Mouse (Mus musculus): ENCODE data around the gene Olfr704.
"Not testable (repeated sequence)": the region's sequence is repeated elsewhere in the genome, so short reads cannot be mapped to it uniquely, and the experiment has no call there.

Gene Olfr704

DNA sequence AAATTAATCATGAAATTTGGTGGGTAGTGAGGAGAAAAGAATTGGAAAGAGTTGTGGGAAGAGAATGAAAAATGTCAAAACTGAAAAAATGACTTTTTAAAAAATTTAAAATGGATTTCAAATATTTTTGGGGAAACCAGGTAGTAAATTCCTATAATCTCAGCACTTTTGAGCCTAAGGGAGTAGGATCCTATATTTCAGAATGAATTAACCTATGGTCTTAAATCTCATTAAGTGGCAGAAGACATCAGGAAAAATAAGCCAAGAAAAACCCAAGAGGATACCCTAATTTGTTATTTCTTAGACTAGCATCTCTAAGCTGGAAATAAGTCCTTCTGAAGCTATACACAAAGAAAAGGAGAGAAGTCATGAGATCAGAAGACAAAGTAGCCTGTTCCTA lies at the start of gene Olfr704:
Gene Olfr704, plus strand, starts transcription at position 301 of the 400 bp plus-strand sequence.
- in situ Hi-C loops (cut with MseI, MboI) = no loop called here

DNA sequence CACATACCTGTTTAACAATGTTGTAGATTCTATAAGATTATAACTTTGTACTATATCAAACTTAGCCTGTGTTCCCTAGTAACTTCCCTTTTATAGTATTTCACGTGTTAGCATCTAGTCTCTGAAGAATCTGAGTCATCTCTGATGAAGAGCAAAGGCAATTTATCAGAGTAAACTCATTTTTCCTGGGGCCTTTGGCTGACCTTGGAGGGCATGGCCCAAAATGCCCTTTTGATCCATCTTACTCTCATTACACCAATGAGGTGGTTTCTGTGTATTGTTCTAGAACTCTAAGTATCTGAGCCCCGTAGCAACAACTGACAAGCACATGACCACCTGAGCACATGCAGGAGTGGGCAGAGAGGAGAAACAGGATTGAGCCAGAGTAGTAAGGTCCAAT lies 49.2 kb upstream of the Olfr704 start, which contains the start of gene Olfr701:
Gene Olfr701, plus strand, starts transcription at position 301 of the 400 bp plus-strand sequence.
- in situ Hi-C loops (cut with MseI, MboI) = no loop called here

DNA sequence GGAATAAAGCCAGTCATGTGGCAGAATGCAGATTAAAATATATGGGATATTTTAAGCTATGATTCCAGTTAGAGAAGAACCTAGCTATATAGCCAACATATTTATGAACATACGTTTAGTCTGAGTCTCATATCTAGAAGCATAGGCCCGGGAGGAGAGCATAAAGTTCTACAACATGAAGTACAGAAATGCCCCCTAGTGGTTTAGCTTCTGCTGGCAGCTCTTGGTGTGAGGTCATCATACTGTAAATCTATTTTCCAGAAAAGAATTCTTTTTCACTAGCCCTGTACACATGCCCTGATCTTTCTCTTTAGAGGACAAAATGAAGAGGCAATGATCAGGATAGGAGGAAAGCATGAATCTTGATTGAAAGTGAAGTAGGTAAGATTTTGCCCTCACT lies 47.2 kb upstream of the Olfr704 start:
- in situ Hi-C loops (cut with MseI, MboI) = no loop called here

DNA sequence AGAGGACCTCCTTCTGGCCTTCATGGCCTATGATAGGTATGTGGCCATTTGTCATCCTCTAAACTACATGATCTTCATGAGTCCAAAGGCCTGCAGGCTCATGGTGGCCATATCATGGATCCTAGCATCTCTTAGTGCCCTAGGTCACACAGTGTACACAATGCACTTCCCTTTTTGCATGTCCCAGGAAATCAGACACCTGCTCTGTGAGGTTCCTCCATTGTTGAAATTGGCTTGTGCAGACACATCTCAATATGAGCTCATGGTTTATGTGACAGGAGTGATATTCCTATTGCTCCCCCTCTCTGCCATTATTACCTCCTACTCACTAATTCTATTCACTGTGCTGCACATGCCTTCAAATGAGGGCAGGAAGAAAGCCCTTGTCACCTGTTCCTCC lies 44.6 kb upstream of the Olfr704 start:
- in situ Hi-C loops (cut with MseI, MboI) = no loop called here

DNA sequence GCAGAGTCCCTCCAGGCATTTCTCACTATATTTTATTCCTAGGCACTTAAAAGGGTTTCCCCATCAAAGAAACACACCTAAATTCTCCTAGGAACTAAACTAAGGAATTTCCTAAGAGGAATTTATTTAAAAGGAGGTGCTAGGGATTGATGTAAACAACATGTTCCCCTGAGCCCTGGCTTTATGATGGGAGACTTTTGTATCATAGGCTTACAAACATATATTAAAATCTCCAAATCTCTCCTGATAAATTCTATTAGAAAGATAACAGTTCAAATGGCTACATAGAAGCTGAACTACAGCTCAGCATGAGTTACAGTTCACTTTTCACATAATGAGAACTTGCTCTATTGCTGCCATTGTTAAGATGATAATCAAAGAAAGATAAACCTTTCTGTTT lies 29.2 kb upstream of the Olfr704 start, which contains the start of gene Olfr702:
Gene Olfr702, minus strand, starts transcription at position 101 of the 400 bp plus-strand sequence.
- in situ Hi-C loops (cut with MseI, MboI) = no loop called here

DNA sequence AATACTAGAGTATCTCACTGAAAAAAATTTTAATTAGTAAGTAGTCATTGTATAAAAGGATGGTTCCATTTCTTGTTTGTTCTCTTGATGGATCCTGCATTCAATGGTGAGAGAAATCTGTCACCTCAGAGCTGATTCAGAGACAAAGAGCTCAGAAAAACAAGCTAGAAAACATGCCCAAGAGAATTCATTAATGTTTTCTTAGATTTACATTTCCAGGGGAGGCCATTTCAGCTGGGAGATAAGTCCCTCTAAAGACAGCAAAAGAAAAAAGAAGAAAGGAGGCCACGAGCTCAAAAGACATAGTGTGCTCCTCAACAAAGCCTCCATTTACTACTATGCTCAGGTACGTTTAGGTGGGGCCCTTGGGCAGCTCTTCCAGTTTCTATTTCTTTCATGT lies 19.9 kb upstream of the Olfr704 start, which contains the start of gene Olfr703:
Gene Olfr703, plus strand, starts transcription at position 301 of the 400 bp plus-strand sequence.
- in situ Hi-C loops (cut with MseI, MboI) = no loop called here

DNA sequence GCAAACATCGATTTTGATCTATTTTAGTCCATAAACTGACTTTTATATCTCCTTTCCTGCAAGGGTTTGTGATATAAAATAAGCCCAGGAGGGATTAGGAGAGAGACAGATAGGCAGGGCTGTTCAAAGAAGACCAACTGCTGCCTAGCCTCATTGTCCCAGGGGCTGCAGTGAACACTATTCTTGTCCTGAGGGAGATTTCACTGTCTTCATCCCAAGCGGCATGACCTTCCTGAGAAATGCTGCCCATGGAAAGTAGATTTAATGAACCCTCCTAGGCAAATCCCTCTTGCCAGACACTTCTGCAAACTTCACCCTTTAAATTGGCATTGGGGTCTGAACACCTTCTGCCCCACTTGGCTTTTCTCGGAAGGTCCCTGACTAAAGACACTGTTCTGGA lies 13.8 kb downstream of the Olfr704 start, which contains the start of gene Olfr705:
Gene Olfr705, minus strand, starts transcription at position 101 of the 400 bp plus-strand sequence.
- in situ Hi-C loops (cut with MseI, MboI) = no loop called here

DNA sequence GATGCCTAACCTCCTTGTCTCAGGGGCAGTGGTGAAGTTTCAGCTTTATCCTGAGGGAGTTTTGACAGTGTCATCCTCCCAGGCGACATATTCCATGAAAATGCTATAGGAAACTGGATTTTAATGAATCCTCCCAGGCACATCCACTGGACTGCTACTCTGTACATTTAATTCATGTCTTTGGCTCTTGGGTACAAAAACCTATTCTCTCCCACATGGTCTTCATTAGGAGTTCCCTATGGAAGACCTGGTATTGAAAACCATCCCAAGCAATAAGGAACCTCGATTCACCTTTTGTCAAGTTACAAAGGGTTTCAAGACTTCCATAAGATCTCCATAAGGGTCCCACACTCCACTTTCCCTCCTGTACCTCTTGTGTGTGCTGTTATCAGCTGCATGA lies 25.1 kb downstream of the Olfr704 start, which contains the start of gene Olfr706:
Gene Olfr706, minus strand, starts transcription at position 101 of the 400 bp plus-strand sequence.
- in situ Hi-C loops (cut with MseI, MboI) = no loop called here

DNA sequence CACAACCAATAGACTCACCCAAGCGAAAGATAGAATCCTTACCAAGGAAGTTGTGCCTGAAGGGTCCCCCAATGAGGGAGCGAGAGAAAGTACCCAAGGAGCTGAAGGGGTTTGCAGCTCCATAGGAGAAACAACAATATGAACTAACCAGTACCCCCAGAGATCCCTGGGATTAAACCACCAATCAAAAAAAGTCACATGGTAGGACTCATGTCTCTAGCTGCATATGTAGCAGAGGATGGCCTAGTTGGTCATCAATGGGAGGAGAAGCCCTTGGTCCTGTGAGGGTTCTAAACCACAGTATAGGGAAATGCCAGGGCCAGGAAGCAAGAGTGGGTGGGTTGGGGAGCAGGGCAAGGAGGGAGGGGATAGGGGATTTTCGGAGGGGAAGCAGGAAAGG lies 38.2 kb downstream of the Olfr704 start, which contains the start of gene Olfr707:
Gene Olfr707, minus strand, starts transcription at position 101 of the 400 bp plus-strand sequence.
- in situ Hi-C loops (cut with MseI, MboI) = not testable (repeated sequence)

DNA sequence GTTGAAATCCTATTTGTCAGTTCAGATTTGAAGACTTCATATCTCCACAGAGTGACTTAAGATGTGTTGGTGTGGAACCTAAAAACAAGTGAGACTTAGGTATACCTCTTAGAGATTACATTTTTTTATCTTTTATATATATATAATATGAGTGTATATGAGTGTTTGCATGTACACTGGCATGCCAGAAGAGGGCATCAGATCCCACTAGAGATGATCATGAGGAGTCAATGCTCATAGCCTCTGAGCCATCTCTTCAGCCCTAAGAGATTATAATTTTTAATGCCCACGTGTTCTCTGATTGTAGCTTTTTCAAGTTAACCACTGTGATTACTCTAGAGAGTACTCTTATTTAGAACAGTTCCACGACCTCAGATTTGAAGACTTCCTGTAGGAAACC lies 44.7 kb downstream of the Olfr704 start, which contains the start of gene Olfr1532-ps1:
Gene Olfr1532-ps1, plus strand, starts transcription at position 326 of the 400 bp plus-strand sequence.
- in situ Hi-C loops (cut with MseI, MboI) = no loop called here
